Mouse (Mus musculus): ENCODE results near the gene Myh3. TPM values are rescaled to one million over a fixed set of nuclear protein-coding genes. Genes with fewer than 3 reads are reported as not detected.

Myh3 gene
- total RNA-seq, 2 experiments from 2014 or later, result 3.2 to 28.8 TPM

GRCm38 (mm10) chr11:67143065-67143464 lies 65.0 kb downstream of the Myh3 start:
- no peak for DNase-seq (ENCODE audit: low spot score in 2 of 2)

GRCm38 (mm10) chr11:67143863-67144498 lies 65.9 kb downstream of the Myh3 start:
- no peak for DNase-seq (ENCODE audit: low spot score in 2 of 2)

- DNase-seq (ENCODE audit: low spot score in 2 of 2), result no peak
Measured at GRCm38 (mm10) chr11:67144559-67145265, 66.6 kb downstream of the Myh3 start.

GRCm38 (mm10) chr11:67145482-67146408 lies 67.6 kb downstream of the Myh3 start:
- DNase-seq (ENCODE audit: low spot score in 2 of 2), result no peak

- no peak for DNase-seq (ENCODE audit: low spot score in 2 of 2)
Measured at GRCm38 (mm10) chr11:67146409-67147282, 68.5 kb downstream of the Myh3 start.

GRCm38 (mm10) chr11:67147283-67147921 lies 69.3 kb downstream of the Myh3 start:
- DNase-seq (ENCODE audit: low spot score in 2 of 2), result no peak

GRCm38 (mm10) chr11:67148286-67149012 lies 70.3 kb downstream of the Myh3 start:
- no peak for DNase-seq (ENCODE audit: low spot score in 2 of 2)

GRCm38 (mm10) chr11:67150237-67150636 lies 72.1 kb downstream of the Myh3 start:
- no peak for DNase-seq (ENCODE audit: low spot score in 2 of 2)

- DNase-seq (ENCODE audit: low spot score in 2 of 2), result no peak
Measured at GRCm38 (mm10) chr11:67151159-67151558, 73.1 kb downstream of the Myh3 start.

Small RNA genes within 50 kb of the gene (microRNA-seq; reads per million reads assigned to microRNA genes)
- not detected for gene Mir6923

Other genes with a start within 250 kb of the Myh3 start
- gene Pirt, start 166.3 kb upstream of the Myh3 start, total RNA-seq (2021), result 10 to 100 TPM; 16.7 to 20.5 TPM
- gene Tmem238l, start 121.7 kb upstream of the Myh3 start, total RNA-seq (2021), result not detected
- gene Tmem220, start 53.1 kb upstream of the Myh3 start, total RNA-seq (2021), result 1 to 10 TPM; 5.9 to 6.2 TPM
- 10 to 100 TPM; 28.0 to 29.2 TPM for gene Adprm, start 25.7 kb upstream of the Myh3 start, total RNA-seq (2021)
- 10 to 100 TPM; 20.4 to 20.8 TPM for gene Sco1, start 25.6 kb upstream of the Myh3 start, total RNA-seq (2021)
- 10 to 100 TPM in 1 of 2 experiments, 1 to 10 TPM in 1; 6.4 to 35.1 TPM for gene Myh2, start 92.7 kb downstream of the Myh3 start, total RNA-seq (2021)
- gene Myh1, start 121.8 kb downstream of the Myh3 start, total RNA-seq (2021), result 10 to 100 TPM; 35.6 to 60.0 TPM
- 10 to 100 TPM in 1 of 2 experiments, 1 to 10 TPM in 1; 5.7 to 12.7 TPM for gene Myh4, start 159.7 kb downstream of the Myh3 start, total RNA-seq (2021)
- 100 to 1,000 TPM in 1 of 2 experiments, 10 to 100 TPM in 1; 94.8 to 251 TPM for gene Myh8, start 198.8 kb downstream of the Myh3 start, total RNA-seq (2021)
- under 1 TPM in 1 of 2 experiments, not detected in 1; 0.51 TPM for gene Myh13, start 243.4 kb downstream of the Myh3 start, total RNA-seq (2021)